Mouse (Mus musculus) lung, embryonic 14.5 days (tissue): ENCODE data around the gene Aggf1. TPM values are rescaled to one million over a fixed set of nuclear protein-coding genes. Genes with fewer than 3 reads are reported as not detected.
A peak's percentile ranks its signal among the peaks of the same experiment; 100 is the strongest.

Experiments
- ATAC-seq: fragments of 200-750 bp; cut with Nextera tagmentation; 2 replicates; pipeline ENCODE4 v1.8.0; 2017; ENCODE audit warnings: mild to moderate bottlenecking, moderate TSS enrichment, moderate library complexity; ENCODE audit not compliant: insufficient read depth
- DNase-seq: peaks from one replicate; pipeline ENCODE4 v3.0.0-alpha.2; 2015
- H3K27ac ChIP-seq: fragments of 300-500 bp; sonication (generic); 2 replicates; pipeline ENCODE4 v1.5.1; 2014; ENCODE audit warnings: low read depth, mild to moderate bottlenecking, moderate library complexity
- H3K27me3 ChIP-seq: fragments of 300-500 bp; sonication (generic); 2 replicates; pipeline ENCODE4 v1.6.1; 2014; ENCODE audit warnings: low read length, control low read depth; ENCODE audit not compliant: insufficient read depth
- H3K36me3 ChIP-seq: fragments of 300-500 bp; sonication (generic); 2 replicates; pipeline ENCODE4 v1.6.1; 2014; ENCODE audit warnings: control low read depth; ENCODE audit not compliant: insufficient read depth
- H3K4me1 ChIP-seq: fragments of 300-500 bp; sonication (generic); 2 replicates; pipeline ENCODE4 v1.6.1; 2014; ENCODE audit warnings: antibody characterized with exemption, control low read depth; ENCODE audit not compliant: insufficient read depth
- H3K4me2 ChIP-seq: fragments of 300-500 bp; sonication (generic); 2 replicates; pipeline ENCODE4 v1.6.1; 2014; ENCODE audit warnings: mild to moderate bottlenecking
- H3K4me3 ChIP-seq: fragments of 300-500 bp; sonication (generic); 2 replicates; pipeline ENCODE4 v1.5.1; 2014; ENCODE audit warnings: low read depth, low read length
- H3K9ac ChIP-seq: fragments of 300-500 bp; sonication (generic); 2 replicates; pipeline ENCODE4 v1.6.1; 2014
- H3K9me3 ChIP-seq: fragments of 300-500 bp; sonication (generic); 2 replicates; pipeline ENCODE4 v1.6.1; 2016; ENCODE audit warnings: low read depth, low read length, control low read depth
- CTCF ChIP-seq: IDR thresholded peaks from 2 replicates; pipeline ENCODE4 v1.5.1; 2016; ENCODE audit warnings: antibody characterized with exemption, low read depth
- WGBS: fragments of 180-500 bp; shearing (Covaris S2); extraction: QIAGEN DNeasy Blood & Tissue Kit; methylation state at CpG from one replicate; pipeline ENCODE4 v1.1.7; 2014; 5-methylcytosine and 5-hydroxymethylcytosine counted together
- polyA plus RNA-seq: library from polyadenylated mRNA; unstranded; fragments of >200 nt; fragmentation: Nextera tagmentation; extraction: Ambion mirVana; gene quantifications from 2 replicates; pipeline ENCODE4 v1.2.1, GENCODE M21; 2014

The Aggf1 gene
- polyA plus RNA-seq, 1 experiment from 2014 or later = 35.7 TPM

GRCm38 (mm10) chr13:95307100-95307655 lies 68.0 kb downstream of the Aggf1 start:
- no peaks in the 10 kb centered on the region for H3K36me3 ChIP-seq
- H3K4me2 ChIP-seq = no peak overlapping the region
- no peak overlapping the region for H3K27ac ChIP-seq
- H3K4me3 ChIP-seq = no peak overlapping the region
- no peaks in the 10 kb centered on the region for H3K9me3 ChIP-seq
- 49% methylated on average over 8 of the region's 8 CpGs for WGBS
- ATAC-seq (no peak), DNase-seq (no peak)
- TF ChIP-seq CTCF = peak; percentile 9; the same call in 1 of the 2 replicates
- no peak overlapping the region for H3K9ac ChIP-seq
- no peaks in the 10 kb centered on the region for H3K27me3 ChIP-seq
- no peaks in the 10 kb centered on the region for H3K4me1 ChIP-seq

- Histone ChIP-seq H3K4me3 (no peak overlapping the region), H3K27ac (no peak overlapping the region), H3K4me1 (no peaks in the 10 kb centered on the region), H3K4me2 (no peak overlapping the region), H3K36me3 (no peaks in the 10 kb centered on the region), H3K9ac (no peak overlapping the region), H3K9me3 (no peaks in the 10 kb centered on the region), H3K27me3 (no peaks in the 10 kb centered on the region)
- 60% methylated on average over 4 of the region's 4 CpGs for WGBS
- ATAC-seq = no peak
- no peak for TF ChIP-seq CTCF
- DNase-seq = no peak
These were observed 68.6 kb downstream of the Aggf1 start for GRCm38 (mm10) chr13:95306596-95306995.

Other genes with a start within 250 kb of the Aggf1 start
- gene Pde8b, start 125.0 kb downstream of the Aggf1 start, polyA plus RNA-seq = 3.4 and 4.3 TPM in 2 replicates
- gene Zbed3, start 51.7 kb downstream of the Aggf1 start, polyA plus RNA-seq = 73.5 and 74.9 TPM in 2 replicates
- 0.11 TPM in 1 of 2 replicates, not detected in the other for gene Crhbp, start 69.6 kb upstream of the Aggf1 start, polyA plus RNA-seq
- gene S100z, start 103.4 kb upstream of the Aggf1 start, polyA plus RNA-seq = 0.74 TPM in 1 of 2 replicates, not detected in the other
- gene F2rl1, start 149.9 kb upstream of the Aggf1 start, polyA plus RNA-seq = 4.1 and 4.5 TPM in 2 replicates
- gene F2r, start 243.1 kb upstream of the Aggf1 start, polyA plus RNA-seq = 109 and 110 TPM in 2 replicates